Mouse (Mus musculus) testis, postnatal 10 days (tissue): ENCODE data around the gene Zfy2.

Experiments used
- DNase-seq: peaks from one replicate; pipeline ENCODE4 v3.0.0; 2021; ENCODE audit warnings: low spot score

The Zfy2 gene

GRCm38 (mm10) chrY:2170309-2170708 lies at the start of gene Zfy2:
Gene Zfy2 (minus strand): TSS chrY:2170409.
- no peak for DNase-seq
